Mouse (Mus musculus) small intestine, adult 2 months (tissue): ENCODE results near the gene Gpr176.

Experiments used
- CTCF ChIP-seq: fragments of 200-500 bp; IDR thresholded peaks from 2 replicates; pipeline ENCODE4 v1.5.1; 2012; ENCODE audit warnings: low read depth, mild to moderate bottlenecking, control low read depth, inconsistent platforms, low read length, moderate library complexity, mixed read lengths; ENCODE audit not compliant: insufficient replicate concordance, insufficient read length; ENCODE audit errors: extremely low read depth
- POLR2A ChIP-seq: fragments of 200-500 bp; IDR thresholded peaks from 2 replicates; pipeline ENCODE4 v1.6.1; 2012; ENCODE audit warnings: low read depth, mild to moderate bottlenecking, control low read depth, inconsistent platforms, low read length, moderate library complexity

DNA sequence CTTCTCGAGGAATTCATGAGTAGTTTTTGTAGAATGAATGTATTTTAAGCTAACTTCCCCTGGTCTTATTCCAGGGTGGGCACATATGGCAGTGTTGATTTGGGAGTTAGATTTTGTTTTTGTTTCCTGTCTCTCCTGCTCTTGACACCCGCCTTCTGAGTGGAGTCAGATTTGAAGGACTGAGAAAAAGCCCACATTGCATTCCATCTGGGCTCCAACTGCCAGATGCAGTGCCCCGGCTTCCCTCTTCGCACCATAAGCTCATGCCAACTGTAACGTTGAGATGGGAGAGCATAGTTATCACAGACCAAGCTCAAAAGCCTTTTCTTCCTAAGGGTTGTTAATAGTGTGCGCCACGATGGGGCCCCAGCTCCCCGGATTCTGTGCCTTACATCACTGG lies 110.5 kb downstream of the Gpr176 start:
- TF ChIP-seq CTCF (no peak), POLR2A (no peak)
